Mouse (Mus musculus) limb, embryonic 12.5 days (tissue): Measurements from ENCODE around the gene Ganab. TPM values are rescaled to one million over a fixed set of nuclear protein-coding genes. Genes with fewer than 3 reads are reported as not detected.

Experiments used
- ATAC-seq: fragments of 200-750 bp; cut with Nextera tagmentation; 2 replicates; pipeline ENCODE4 v1.8.0; 2017; ENCODE audit warnings: low read depth, moderate TSS enrichment; ENCODE audit not compliant: insufficient number of reproducible peaks, insufficient read depth, low FRiP score, low TSS enrichment
- H3K27ac ChIP-seq: fragments of 300-500 bp; sonication (generic); 2 replicates; pipeline ENCODE4 v1.5.1; 2016; ENCODE audit warnings: mild to moderate bottlenecking, moderate library complexity
- H3K27me3 ChIP-seq: fragments of 300-500 bp; sonication (generic); 2 replicates; pipeline ENCODE4 v1.6.1; 2016; ENCODE audit warnings: mild to moderate bottlenecking, moderate library complexity
- H3K36me3 ChIP-seq: fragments of 300-500 bp; sonication (generic); 2 replicates; pipeline ENCODE4 v1.6.1; 2016; ENCODE audit warnings: mild to moderate bottlenecking, moderate library complexity
- H3K4me1 ChIP-seq: fragments of 300-500 bp; sonication (generic); replicated peaks from 2 replicates; pipeline ENCODE4 v1.6.1; 2016
- H3K4me2 ChIP-seq: fragments of 300-500 bp; sonication (generic); 2 replicates; pipeline ENCODE4 v1.6.1; 2016; ENCODE audit warnings: mild to moderate bottlenecking, moderate library complexity
- H3K4me3 ChIP-seq: fragments of 300-500 bp; sonication (generic); replicated peaks from 2 replicates; pipeline ENCODE4 v1.5.1; 2016; ENCODE audit warnings: mild to moderate bottlenecking
- H3K9ac ChIP-seq: fragments of 300-500 bp; sonication (generic); replicated peaks from 2 replicates; pipeline ENCODE4 v1.6.1; 2016; ENCODE audit warnings: mild to moderate bottlenecking, moderate library complexity
- H3K9me3 ChIP-seq: fragments of 300-500 bp; sonication (generic); 2 replicates; pipeline ENCODE4 v1.6.1; 2016; ENCODE audit warnings: mild to moderate bottlenecking, moderate library complexity
- WGBS: fragments of 180-500 bp; shearing (Covaris S2); methylation state at CpG from one replicate; pipeline ENCODE4 v1.1.7; 2016; 5-methylcytosine and 5-hydroxymethylcytosine counted together
- microRNA-seq: library from miRNA; unstranded; fragments of <30 nt; microRNA quantifications from one replicate; pipeline ENCODE4, GENCODE M21; 2017
- polyA plus RNA-seq: library from polyadenylated mRNA; unstranded; fragments of >200 nt; fragmentation: Nextera tagmentation; extraction: Ambion mirVana; gene quantifications from 2 replicates; pipeline ENCODE4 v1.2.1, GENCODE M21; 2016

The Ganab gene
- polyA plus RNA-seq, 1 experiment from 2014 or later = 116 TPM

- H3K4me1 ChIP-seq = peaks cover 20% of the 10 kb centered on the region; the same call in 1 of the 2 replicates
- WGBS = 93% methylated on average over 9 of the region's 9 CpGs
- no peak for ATAC-seq
- no peaks in the 10 kb centered on the region for H3K27me3 ChIP-seq
- peaks cover 73% of the 10 kb centered on the region for H3K36me3 ChIP-seq
- H3K9ac ChIP-seq = peak overlapping the region; percentile 12; the same call in 1 of the 2 replicates
- H3K4me3 ChIP-seq = no peak overlapping the region
- H3K4me2 ChIP-seq = no peak overlapping the region
- no peaks in the 10 kb centered on the region for H3K9me3 ChIP-seq
- H3K27ac ChIP-seq = peak overlapping the region; percentile 64; the same call in 1 of the 2 replicates
Observed at GRCm38 (mm10) chr19:8952241-8952640, 54.4 kb downstream of the Ganab start.

DNA sequence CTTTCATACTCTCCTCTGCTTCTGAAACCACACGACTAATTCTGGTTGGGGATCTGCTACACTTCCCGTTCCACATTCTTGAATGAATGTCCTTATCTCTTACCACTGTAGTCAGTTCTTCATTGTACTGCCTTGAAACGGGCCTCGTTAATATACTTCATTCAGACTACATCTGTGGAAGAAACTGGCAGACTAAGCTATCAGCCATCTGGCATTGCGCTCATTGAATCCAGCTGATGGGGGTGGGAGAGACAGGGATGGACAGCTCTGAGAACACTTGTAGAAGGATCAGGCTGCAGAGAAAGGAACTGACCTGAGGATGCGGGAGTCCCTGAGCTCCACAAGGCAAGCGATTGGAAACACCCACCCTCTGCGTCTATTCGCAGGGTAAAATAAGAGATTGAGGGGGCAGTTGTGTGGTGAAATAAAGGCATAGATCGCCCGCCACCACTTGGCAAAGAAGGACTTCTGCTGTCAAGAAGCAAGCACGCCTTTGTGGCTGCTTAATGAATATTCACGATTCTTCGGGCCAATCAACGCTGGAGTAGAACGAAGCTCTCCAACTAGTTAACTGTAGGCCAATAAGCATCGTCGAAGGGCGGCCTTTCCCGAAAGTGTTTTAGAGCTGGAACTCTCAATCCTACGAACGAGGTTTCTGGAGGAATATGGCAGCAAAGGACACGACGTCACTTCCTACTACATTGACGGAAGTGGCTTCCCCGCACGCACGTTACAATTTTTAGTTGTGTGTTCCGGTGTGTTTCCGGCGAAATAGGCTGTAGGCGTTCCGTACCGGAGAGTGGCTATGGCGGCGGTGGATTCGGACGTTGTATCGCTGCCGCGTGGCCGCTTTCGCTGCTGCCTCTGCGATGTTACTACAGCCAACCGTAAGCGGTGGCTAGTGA, 55.5 kb downstream of the Ganab start, which contains the start of gene Tut1:
Gene Tut1 (plus strand): TSS at position 713 of the 905 bp plus-strand sequence.
- H3K9me3 ChIP-seq = no peaks in the 10 kb centered on the region
- peak within 1 kb of the TSS; percentile 80 for H3K4me3 ChIP-seq
- WGBS = 3% methylated on average over 46 of the region's 46 CpGs
- no peaks in the 10 kb centered on the region for H3K27me3 ChIP-seq
- H3K4me1 ChIP-seq = peaks cover 20% of the 10 kb centered on the region; the same call in 1 of the 2 replicates
- H3K9ac ChIP-seq = peak within 1 kb of the TSS; percentile 77
- H3K36me3 ChIP-seq = peaks cover 71% of the 10 kb centered on the region
- H3K4me2 ChIP-seq = peak within 1 kb of the TSS; percentile 88
- peak within 1 kb of the TSS; percentile 69 for H3K27ac ChIP-seq
- ATAC-seq = peak; percentile 90

DNA sequence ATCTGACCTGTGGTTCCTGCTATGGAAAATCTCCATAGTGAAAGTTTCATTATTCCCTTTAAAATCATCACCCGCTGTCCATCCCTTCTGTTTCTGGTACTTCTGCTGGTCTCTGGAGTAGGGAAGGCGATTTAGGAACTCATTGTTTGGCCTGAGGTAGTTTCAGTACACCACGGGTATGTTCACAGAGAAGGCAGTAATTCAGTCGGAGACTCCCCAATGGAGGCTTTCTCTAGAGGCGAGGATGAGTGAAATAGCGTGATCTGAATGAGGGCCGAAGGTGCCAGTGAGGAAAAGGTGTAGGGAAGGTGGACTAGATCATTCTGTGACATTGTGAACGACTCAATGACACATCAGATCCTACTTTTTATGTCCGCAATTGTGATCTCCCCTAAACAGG, 56.3 kb downstream of the Ganab start:
- Histone ChIP-seq H3K4me3 (peak overlapping the region; percentile 80), H3K36me3 (peaks cover 70% of the 10 kb centered on the region)

GRCm38 (mm10) chr19:8962256-8962655, 64.4 kb downstream of the Ganab start:
- no peak overlapping the region for H3K4me2 ChIP-seq
- H3K9ac ChIP-seq = no peak overlapping the region
- H3K36me3 ChIP-seq = peaks cover 84% of the 10 kb centered on the region
- no peak overlapping the region for H3K4me3 ChIP-seq
- peaks cover 11% of the 10 kb centered on the region for H3K4me1 ChIP-seq
- no peak overlapping the region for H3K27ac ChIP-seq
- WGBS = 82% methylated on average over 2 of the region's 2 CpGs
- no peak for ATAC-seq
- H3K9me3 ChIP-seq = no peaks in the 10 kb centered on the region
- H3K27me3 ChIP-seq = no peaks in the 10 kb centered on the region

More for the DNA sequence above, 56.3 kb downstream of the Ganab start:
- peak overlapping the region; percentile 88 for H3K4me2 ChIP-seq
- ATAC-seq = no peak
- H3K27ac ChIP-seq = peak overlapping the region; percentile 69
- peaks cover 20% of the 10 kb centered on the region; the same call in 1 of the 2 replicates for H3K4me1 ChIP-seq
- peak overlapping the region; percentile 77 for H3K9ac ChIP-seq
- no peaks in the 10 kb centered on the region for H3K27me3 ChIP-seq
- no peaks in the 10 kb centered on the region for H3K9me3 ChIP-seq
- WGBS = 7% methylated on average over 9 of the region's 9 CpGs

- 90% methylated on average over 11 of the region's 11 CpGs for WGBS
- Histone ChIP-seq H3K4me3 (peak overlapping the region; percentile 82; the same call in 1 of the 2 replicates), H3K4me2 (peak overlapping the region; percentile 91; the same call in 1 of the 2 replicates), H3K9me3 (no peaks in the 10 kb centered on the region), H3K4me1 (peaks cover 16% of the 10 kb centered on the region), H3K36me3 (peaks cover 75% of the 10 kb centered on the region), H3K9ac (0 out of 2 replicates have a peak overlapping the region, but pooled peaks have one; percentile 61), H3K27ac (0 out of 2 replicates have a peak overlapping the region, but pooled peaks have one; percentile 1), H3K27me3 (no peaks in the 10 kb centered on the region)
- ATAC-seq = no peak
Observed at GRCm38 (mm10) chr19:8965075-8965474, 67.2 kb downstream of the Ganab start.

DNA sequence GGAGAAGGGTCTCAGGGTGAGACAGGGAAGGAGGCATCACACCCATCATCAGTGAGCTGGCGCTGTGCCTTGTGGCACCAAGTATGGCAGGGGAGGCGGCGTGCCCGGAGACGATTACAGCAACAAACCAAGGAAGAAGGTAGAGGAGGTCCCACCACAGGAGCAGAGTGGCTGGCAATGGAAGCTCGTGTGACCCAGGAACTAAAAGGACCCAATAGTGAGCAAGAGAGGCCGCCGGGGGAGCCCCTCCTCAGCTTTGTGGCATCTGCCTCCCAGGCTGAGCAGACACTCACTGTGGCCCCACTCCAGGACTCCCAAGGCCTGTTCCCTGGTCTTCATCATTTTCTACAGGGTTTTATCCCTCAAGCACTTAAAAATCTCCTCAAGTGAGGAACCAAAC, 67.9 kb downstream of the Ganab start:
- 77% methylated on average over 8 of the region's 8 CpGs for WGBS
- Histone ChIP-seq H3K4me2 (peak overlapping the region; percentile 91), H3K9me3 (no peaks in the 10 kb centered on the region), H3K27me3 (no peaks in the 10 kb centered on the region), H3K4me1 (peaks cover 16% of the 10 kb centered on the region), H3K4me3 (peak overlapping the region; percentile 82), H3K9ac (peak overlapping the region; percentile 61; the same call in 1 of the 2 replicates), H3K36me3 (peaks cover 75% of the 10 kb centered on the region), H3K27ac (peak overlapping the region; percentile 94)
- no peak for ATAC-seq

DNA sequence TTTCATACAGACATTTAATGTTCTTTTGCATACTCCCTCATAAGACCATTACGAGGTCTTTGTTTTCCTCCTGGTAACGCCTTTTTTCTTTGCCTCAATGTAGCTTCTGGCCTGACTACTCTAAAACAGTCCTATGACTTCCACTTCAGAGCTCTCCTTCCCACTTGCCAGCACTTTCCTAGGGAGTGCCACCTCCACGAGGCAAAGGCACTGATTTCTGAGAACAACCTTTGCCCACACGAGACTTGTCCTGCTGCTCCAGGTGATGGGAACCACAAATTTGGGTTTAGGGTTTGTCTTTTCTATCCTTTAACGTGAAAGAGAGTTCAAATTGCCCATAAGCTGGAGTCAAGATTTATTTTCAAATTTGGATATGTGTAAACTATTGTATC, 68.3 kb downstream of the Ganab start:
- peak overlapping the region; percentile 82 for H3K4me3 ChIP-seq
- no peaks in the 10 kb centered on the region for H3K9me3 ChIP-seq
- H3K27ac ChIP-seq = peak overlapping the region; percentile 94
- peak overlapping the region; percentile 61 for H3K9ac ChIP-seq
- WGBS = 41% methylated on average over 5 of the region's 5 CpGs
- H3K4me2 ChIP-seq = peak overlapping the region; percentile 91
- H3K27me3 ChIP-seq = no peaks in the 10 kb centered on the region
- peaks cover 16% of the 10 kb centered on the region for H3K4me1 ChIP-seq
- peaks cover 75% of the 10 kb centered on the region for H3K36me3 ChIP-seq
- no peak for ATAC-seq

Small RNA genes lying within 50 kb of the gene (microRNA-seq; reads per million reads assigned to microRNA genes)
- gene Mir5136 = not detected

Other genes starting within 250 kb of the Ganab start
- 0.41 and 0.47 TPM in 2 replicates for gene Chrm1, start 234.3 kb upstream of the Ganab start, polyA plus RNA-seq
- gene Slc3a2, start 174.7 kb upstream of the Ganab start, polyA plus RNA-seq = 114 and 115 TPM in 2 replicates
- 92.4 and 96.6 TPM in 2 replicates for gene Wdr74, start 162.2 kb upstream of the Ganab start, polyA plus RNA-seq
- gene 1700092M07Rik, start 157.4 kb upstream of the Ganab start, polyA plus RNA-seq = 2.7 and 3.5 TPM in 2 replicates
- gene Stx5a, start 156.7 kb upstream of the Ganab start, polyA plus RNA-seq = 168 and 169 TPM in 2 replicates
- 219 and 237 TPM in 2 replicates for gene Nxf1, start 141.0 kb upstream of the Ganab start, polyA plus RNA-seq
- 206 and 215 TPM in 2 replicates for gene Tmem223, start 127.1 kb upstream of the Ganab start, polyA plus RNA-seq
- gene Tmem179b, start 123.6 kb upstream of the Ganab start, polyA plus RNA-seq = 50.2 and 51.5 TPM in 2 replicates
- 38.8 and 41.8 TPM in 2 replicates for gene Taf6l, start 111.7 kb upstream of the Ganab start, polyA plus RNA-seq
- 174 and 189 TPM in 2 replicates for gene Polr2g, start 99.5 kb upstream of the Ganab start, polyA plus RNA-seq
- gene Zbtb3, start 95.5 kb upstream of the Ganab start, polyA plus RNA-seq = 6.1 and 6.2 TPM in 2 replicates
- 70.3 and 77.2 TPM in 2 replicates for gene Ttc9c, start 78.7 kb upstream of the Ganab start, polyA plus RNA-seq
- gene Hnrnpul2, start 78.1 kb upstream of the Ganab start, polyA plus RNA-seq = 6.0 and 6.7 TPM in 2 replicates
- gene AC129217.1, start 68.3 kb upstream of the Ganab start, polyA plus RNA-seq = not detected in 2 replicates
- gene Bscl2, start 60.6 kb upstream of the Ganab start, polyA plus RNA-seq = 43.1 and 43.2 TPM in 2 replicates
- 10.7 and 12.0 TPM in 2 replicates for gene Gng3, start 58.9 kb upstream of the Ganab start, polyA plus RNA-seq
- 0.24 and 0.58 TPM in 2 replicates for gene Lrrn4cl, start 47.3 kb upstream of the Ganab start, polyA plus RNA-seq
- gene Ubxn1, start 26.6 kb upstream of the Ganab start, polyA plus RNA-seq = 184 and 185 TPM in 2 replicates
- 64.0 and 66.0 TPM in 2 replicates for gene Uqcc3, start 17.1 kb upstream of the Ganab start, polyA plus RNA-seq
- gene Lbhd1, start 14.3 kb upstream of the Ganab start, polyA plus RNA-seq = 82.5 and 112 TPM in 2 replicates
- gene Gm49403, start 14.1 kb upstream of the Ganab start, polyA plus RNA-seq = not detected in 2 replicates
- 112 and 114 TPM in 2 replicates for gene 1810009A15Rik, start 9.2 kb upstream of the Ganab start, polyA plus RNA-seq
- gene Gm49416, start 9.1 kb upstream of the Ganab start, polyA plus RNA-seq = not detected in 2 replicates
- 48.9 and 51.3 TPM in 2 replicates for gene Ints5, start 5.1 kb upstream of the Ganab start, polyA plus RNA-seq
- 53.5 and 53.6 TPM in 2 replicates for gene B3gat3, start 22.3 kb downstream of the Ganab start, polyA plus RNA-seq
- gene Rom1, start 31.3 kb downstream of the Ganab start, polyA plus RNA-seq = 2.4 and 2.6 TPM in 2 replicates
- gene Eml3, start 31.5 kb downstream of the Ganab start, polyA plus RNA-seq = 34.6 and 34.9 TPM in 2 replicates
- gene Mta2, start 43.8 kb downstream of the Ganab start, polyA plus RNA-seq = 227 and 231 TPM in 2 replicates
- 37.9 and 39.7 TPM in 2 replicates for gene Tut1, start 55.8 kb downstream of the Ganab start, polyA plus RNA-seq
- gene Eef1g, start 69.0 kb downstream of the Ganab start, polyA plus RNA-seq = 472 and 476 TPM in 2 replicates
- gene Ahnak, start 91.2 kb downstream of the Ganab start, polyA plus RNA-seq = 20.5 and 24.1 TPM in 2 replicates
- gene Scgb1a1, start 189.9 kb downstream of the Ganab start, polyA plus RNA-seq = not detected in 2 replicates
- 23.2 and 24.0 TPM in 2 replicates for gene Asrgl1, start 237.6 kb downstream of the Ganab start, polyA plus RNA-seq